Mouse (Mus musculus) lung, postnatal 0 days (tissue): ENCODE results near the gene Pim1.

Experiments used
- CTCF ChIP-seq: IDR thresholded peaks from 2 replicates; pipeline ENCODE4 v1.5.1; 2016; ENCODE audit warnings: antibody characterized with exemption, mild to moderate bottlenecking
- EP300 ChIP-seq: IDR thresholded peaks from 2 replicates; pipeline ENCODE4 v1.6.1; 2016; ENCODE audit warnings: antibody characterized with exemption, mild to moderate bottlenecking, control low read depth

DNA sequence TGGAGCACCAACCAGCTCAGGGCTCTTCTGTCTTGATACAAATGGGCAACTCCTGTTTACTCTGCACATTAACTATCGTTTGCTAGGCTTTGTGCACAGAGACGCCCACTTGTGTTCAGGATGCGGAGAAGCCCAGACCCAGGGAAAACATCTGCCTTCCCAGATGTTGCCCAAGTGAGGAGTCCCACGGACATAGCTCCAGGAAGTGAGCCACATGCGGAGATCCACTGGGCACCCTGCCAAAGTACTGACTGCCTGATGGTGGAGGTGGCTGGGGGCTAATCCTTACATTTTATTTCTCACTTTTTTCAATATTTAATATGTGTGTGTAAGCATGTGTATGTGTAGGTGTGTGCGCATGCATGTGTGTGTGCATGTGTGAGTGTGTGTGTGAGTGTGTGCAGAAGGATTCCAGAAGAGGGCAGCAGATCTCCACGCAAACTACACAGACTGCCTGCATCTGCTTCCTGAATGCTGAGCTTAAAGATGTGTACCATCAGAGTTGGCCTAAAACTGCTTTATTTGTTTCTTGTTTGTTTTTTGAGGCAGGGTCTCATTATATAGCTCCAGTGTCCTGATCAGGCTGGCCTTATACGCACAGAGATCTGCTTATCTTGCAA lies 38.1 kb downstream of the Pim1 start:
- TF ChIP-seq CTCF (peak; percentile 72), EP300 (no peak)
